Comparison of ENCODE assay signal across 26 mouse cellular contexts in genomic region chr9:14048224-14048623, GRCm38 (mm10).
DNase-seq lines count a peak whose midpoint lies in the region; ATAC-seq and TF ChIP-seq lines count a peak whose summit lies in the region.
"Had no signal": no experiment of that assay in that cellular context is flagged by ENCODE, and none has a peak within 500 bp of the region (broad histone marks: within the 10 kb centered on the region; RNA-seq: fewer than 3 reads in every experiment).

No protein-coding gene starts in this region.

- intact Hi-C loops in left cerebral cortex, postnatal 4 days (cut with DNase I) = no loop called here
- intact Hi-C loops in left cerebral cortex, postnatal 36 days (cut with DNase I) = no loop called here

- peak; percentile 56 for TF ChIP-seq CTCF in layer of hippocampus, adult 2 months (conservative IDR thresholded peaks at IDR 0.05)

- H3K4me3 ChIP-seq in forebrain, embryonic 15.5 days = no peak overlapping the region
- H3K4me3 ChIP-seq in forebrain, embryonic 11.5 days (ENCODE audit: low read depth, low read length) = no peak overlapping the region
- H3K4me3 ChIP-seq in layer of hippocampus, adult 2 months = no peak overlapping the region
- H3K4me3 ChIP-seq in kidney, embryonic 16.5 days (ENCODE audit: low read length) = no peak overlapping the region
- H3K4me3 ChIP-seq: embryonic facial prominence, embryonic 15.5 days; heart, embryonic 13.5 days; hindbrain, embryonic 13.5 days; intestine, embryonic 15.5 days; limb, embryonic 15.5 days; midbrain, embryonic 12.5 days had no signal

- WGBS in forebrain, embryonic 15.5 days = 55% methylated on average over 4 of the region's 4 CpGs
- WGBS in forebrain, embryonic 11.5 days = 79% methylated on average over 4 of the region's 4 CpGs
- WGBS in kidney, embryonic 16.5 days = 61% methylated on average over 4 of the region's 4 CpGs

- no peaks in the 10 kb centered on the region for H3K9me3 ChIP-seq in forebrain, embryonic 15.5 days
- no peaks in the 10 kb centered on the region for H3K9me3 ChIP-seq in forebrain, embryonic 11.5 days (ENCODE audit: control insufficient read depth, low read length)
- H3K9me3 ChIP-seq in kidney, embryonic 16.5 days (ENCODE audit: low read length) = no peaks in the 10 kb centered on the region
- H3K9me3 ChIP-seq: embryonic facial prominence, embryonic 15.5 days; G1E; heart, embryonic 13.5 days; hindbrain, embryonic 13.5 days; intestine, embryonic 15.5 days; limb, embryonic 15.5 days; midbrain, embryonic 12.5 days had no signal

- no peak overlapping the region for H3K4me2 ChIP-seq in forebrain, embryonic 15.5 days (replicated peaks)
- no peak overlapping the region for H3K4me2 ChIP-seq in forebrain, embryonic 11.5 days (ENCODE audit: low read depth, low read length, severe bottlenecking)
- H3K4me2 ChIP-seq in kidney, embryonic 16.5 days (replicated peaks; ENCODE audit: low read depth, low read length) = no peak overlapping the region
- H3K4me2 ChIP-seq: embryonic facial prominence, embryonic 15.5 days; heart, embryonic 13.5 days; hindbrain, embryonic 13.5 days; intestine, embryonic 15.5 days; limb, embryonic 15.5 days; lung, embryonic 14.5 days; midbrain, embryonic 12.5 days had no signal

- H3K27me3 ChIP-seq in forebrain, embryonic 15.5 days = no peaks in the 10 kb centered on the region
- H3K27me3 ChIP-seq in forebrain, embryonic 11.5 days (ENCODE audit: control insufficient read depth, insufficient read depth, low read length) = no peaks in the 10 kb centered on the region
- H3K27me3 ChIP-seq in kidney, embryonic 16.5 days (ENCODE audit: insufficient read depth, low read length) = no peaks in the 10 kb centered on the region
- H3K27me3 ChIP-seq: CH12.LX; embryonic facial prominence, embryonic 15.5 days; heart, embryonic 13.5 days; hindbrain, embryonic 13.5 days; intestine, embryonic 15.5 days; limb, embryonic 15.5 days; midbrain, embryonic 12.5 days; Patski had no signal

- H3K36me3 ChIP-seq in forebrain, embryonic 15.5 days = no peaks in the 10 kb centered on the region
- no peaks in the 10 kb centered on the region for H3K36me3 ChIP-seq in forebrain, embryonic 11.5 days (ENCODE audit: control insufficient read depth, insufficient read depth, low read length)
- H3K36me3 ChIP-seq in kidney, embryonic 16.5 days (ENCODE audit: insufficient read depth, low read length) = no peaks in the 10 kb centered on the region
- H3K36me3 ChIP-seq: embryonic facial prominence, embryonic 15.5 days; G1E; heart, embryonic 13.5 days; hindbrain, embryonic 13.5 days; intestine, embryonic 15.5 days; limb, embryonic 15.5 days; midbrain, embryonic 12.5 days had no signal

- ATAC-seq in forebrain, embryonic 15.5 days (replicated peaks) = peak; percentile 92
- ATAC-seq in forebrain, embryonic 11.5 days (replicated peaks; ENCODE audit: low FRiP score) = no peak
- ATAC-seq in kidney, embryonic 16.5 days (ENCODE audit: low FRiP score, low TSS enrichment) = no peak
- ATAC-seq: intestine, embryonic 15.5 days; Patski had no signal

- H3K9ac ChIP-seq in forebrain, embryonic 15.5 days (replicated peaks) = no peak overlapping the region
- no peak overlapping the region for H3K9ac ChIP-seq in forebrain, embryonic 11.5 days (ENCODE audit: low read length)
- H3K9ac ChIP-seq in kidney, embryonic 16.5 days (replicated peaks; ENCODE audit: low read length) = no peak overlapping the region
- H3K9ac ChIP-seq: embryonic facial prominence, embryonic 15.5 days; heart, embryonic 13.5 days; hindbrain, embryonic 13.5 days; intestine, embryonic 15.5 days; limb, embryonic 15.5 days; liver, embryonic 14.5 days; lung, embryonic 14.5 days; midbrain, embryonic 12.5 days had no signal

- DNase-seq in forebrain, embryonic 11.5 days (ENCODE audit: low spot score) = no peak
- peak; percentile 52 for DNase-seq in left cerebral cortex, postnatal 4 days
- no peak for DNase-seq in left cerebral cortex, postnatal 36 days (ENCODE audit: low spot score in 2 of 2)
- peak in 1 of 2 experiments; percentile 27 for DNase-seq in layer of hippocampus, adult 2 months (ENCODE audit: low spot score in 2 of 2)
- no peak for DNase-seq in yolk sac, embryonic 10.5 days (ENCODE audit: low spot score)
- DNase-seq: adrenal gland, adult 2 months; B cell, adult 2 months; cerebellum, adult 11-12 months; gastrocnemius, postnatal 10 days; heart, adult 18-20 months; kidney, adult 9 months; kidney, postnatal 25 days; lung, embryonic 14.5 days; right cerebral cortex, postnatal 25 days had no signal

- H3K27ac ChIP-seq in forebrain, embryonic 15.5 days (replicated peaks) = no peak overlapping the region; the same call in 1 of the 2 replicates
- no peak overlapping the region for H3K27ac ChIP-seq in forebrain, embryonic 11.5 days (ENCODE audit: low read depth, low read length)
- H3K27ac ChIP-seq in layer of hippocampus, adult 2 months = no peak overlapping the region
- no peak overlapping the region for H3K27ac ChIP-seq in kidney, embryonic 16.5 days (ENCODE audit: low read length)
- H3K27ac ChIP-seq: embryonic facial prominence, embryonic 15.5 days; heart, embryonic 13.5 days; hindbrain, embryonic 13.5 days; intestine, embryonic 15.5 days; limb, embryonic 15.5 days; liver, embryonic 14.5 days; midbrain, embryonic 12.5 days had no signal

- H3K4me1 ChIP-seq in forebrain, embryonic 15.5 days = peaks cover 13% of the 10 kb centered on the region
- H3K4me1 ChIP-seq in forebrain, embryonic 11.5 days (replicated peaks; ENCODE audit: control insufficient read depth, insufficient read depth, low read length) = no peaks in the 10 kb centered on the region; the same call in 1 of the 2 replicates
- no peaks in the 10 kb centered on the region for H3K4me1 ChIP-seq in kidney, embryonic 16.5 days (ENCODE audit: insufficient read depth, low read length)
- H3K4me1 ChIP-seq: embryonic facial prominence, embryonic 15.5 days; hindbrain, embryonic 13.5 days; intestine, embryonic 15.5 days; limb, embryonic 15.5 days; midbrain, embryonic 12.5 days had no signal
